In genomic region chr5:30202221-30202620, GRCm38 (mm10) we compare ENCODE assay signal across 25 mouse cellular contexts. TPM values are rescaled to one million over a fixed set of nuclear protein-coding genes. Genes with fewer than 3 reads are reported as not detected.
A peak's percentile ranks its signal among the peaks of the same experiment; 100 is the strongest.
DNase-seq lines count a peak whose midpoint lies in the region; ATAC-seq lines count a peak whose summit lies in the region.
"Had no signal": no experiment of that assay in that cellular context is flagged by ENCODE, and none has a peak within 500 bp of the region (broad histone marks: within the 10 kb centered on the region; RNA-seq: fewer than 3 reads in every experiment).

No protein-coding gene starts in this region.

- no peak overlapping the region for H3K4me3 ChIP-seq in forebrain, embryonic 11.5 days (ENCODE audit: low read depth, low read length)
- H3K4me3 ChIP-seq: forebrain, embryonic 10.5 days; heart, embryonic 10.5 days; heart, embryonic 13.5 days; hindbrain, embryonic 10.5 days; hindbrain, embryonic 13.5 days; intestine, embryonic 15.5 days had no signal

- no peaks in the 10 kb centered on the region for H3K36me3 ChIP-seq in forebrain, embryonic 11.5 days (ENCODE audit: control insufficient read depth, insufficient read depth, low read length)
- H3K36me3 ChIP-seq: forebrain, embryonic 10.5 days; heart, embryonic 10.5 days; heart, embryonic 13.5 days; hindbrain, embryonic 10.5 days; hindbrain, embryonic 13.5 days; intestine, embryonic 15.5 days had no signal

- no peak overlapping the region for H3K4me2 ChIP-seq in forebrain, embryonic 11.5 days (ENCODE audit: low read depth, low read length, severe bottlenecking)
- H3K4me2 ChIP-seq: heart, embryonic 13.5 days; hindbrain, embryonic 13.5 days; intestine, embryonic 15.5 days had no signal

- peak; percentile 29; the same call in 1 of the 2 replicates for ATAC-seq in megakaryocyte progenitor cell, adult 5-6 weeks (replicated peaks; ENCODE audit: poor library complexity)
- no peak for ATAC-seq in forebrain, embryonic 11.5 days (replicated peaks; ENCODE audit: low FRiP score)
- ATAC-seq: CD4-positive, CD25-positive, alpha-beta regulatory T cell, adult 4 months had no signal

- H3K9ac ChIP-seq in forebrain, embryonic 11.5 days (ENCODE audit: low read length), result no peak overlapping the region
- H3K9ac ChIP-seq: heart, embryonic 13.5 days; hindbrain, embryonic 13.5 days; intestine, embryonic 15.5 days had no signal

- WGBS in forebrain, embryonic 11.5 days, result 89% methylated on average over 7 of the region's 7 CpGs

- H3K4me1 ChIP-seq in forebrain, embryonic 11.5 days (replicated peaks; ENCODE audit: control insufficient read depth, insufficient read depth, low read length), result no peaks in the 10 kb centered on the region
- H3K4me1 ChIP-seq: hindbrain, embryonic 13.5 days had no signal

- no peaks in the 10 kb centered on the region for H3K9me3 ChIP-seq in forebrain, embryonic 11.5 days (ENCODE audit: control insufficient read depth, low read length)
- H3K9me3 ChIP-seq: forebrain, embryonic 10.5 days; heart, embryonic 10.5 days; heart, embryonic 13.5 days; hindbrain, embryonic 10.5 days; hindbrain, embryonic 13.5 days; intestine, embryonic 15.5 days had no signal

- no peak overlapping the region for H3K27ac ChIP-seq in forebrain, embryonic 11.5 days (ENCODE audit: low read depth, low read length)
- H3K27ac ChIP-seq: forebrain, embryonic 10.5 days; heart, embryonic 10.5 days; heart, embryonic 13.5 days; hindbrain, embryonic 10.5 days; hindbrain, embryonic 13.5 days; intestine, embryonic 15.5 days had no signal

- no peaks in the 10 kb centered on the region for H3K27me3 ChIP-seq in forebrain, embryonic 11.5 days (ENCODE audit: control insufficient read depth, insufficient read depth, low read length)
- H3K27me3 ChIP-seq: heart, embryonic 13.5 days; hindbrain, embryonic 13.5 days; intestine, embryonic 15.5 days had no signal

- peak; percentile 83 for DNase-seq in heart, adult 11 months
- no peak for DNase-seq in heart, postnatal 14 days
- DNase-seq in 416B (ENCODE audit: low read depth) (peak; percentile 56), MEL-GATA-1-ER (ENCODE audit: extremely low read depth, low read depth) (peak; percentile 36)
- no peak for DNase-seq in forebrain, embryonic 11.5 days (ENCODE audit: low spot score)
- no peak for DNase-seq in adrenal gland, postnatal 14 days
- no peak for DNase-seq in c-Kit-positive CD71-positive TER-119-positive erythroid progenitor cells, embryonic 14.5 days (ENCODE audit: low spot score)
- DNase-seq: adrenal gland, postnatal 25 days; gastrocnemius, postnatal 36 days; kidney, adult 11 months had no signal

- intact Hi-C loops in heart, postnatal 14 days (cut with DNase I), result no loop called here

RNA-seq across cellular contexts. Expression of gene Adgrf3, which starts 3.3 kb away (rescaled TPM):
- total RNA-seq in heart, postnatal 14 days (2021), result under 1 TPM; 0.14 to 0.29 TPM
- total RNA-seq in megakaryocyte progenitor cell, adult 5-6 weeks (2015), result 0.27 TPM in 1 of 2 replicates, not detected in the other
- not detected in 2 replicates for total RNA-seq in megakaryocyte progenitor cell, adult 5-6 weeks (2017)
- not detected in 2 replicates for polyA plus RNA-seq in forebrain, embryonic 11.5 days (2014; fragmentation: Nextera tagmentation; extraction: Ambion mirVana)
- 0.19 TPM in 1 of 2 replicates, not detected in the other for total RNA-seq in adrenal gland, postnatal 14 days (2021)
- total RNA-seq: adrenal gland, adult 2 months; adrenal gland, postnatal 25 days; gastrocnemius, adult 8-10 months; gastrocnemius, postnatal 36 days had no signal
- polyA plus RNA-seq: adrenal gland, adult 2 months; brain, embryonic 14.5 days; C2C12; CD4-positive, CD25-positive, alpha-beta regulatory T cell, adult 4 months; embryonic facial prominence, embryonic 11.5 days; forebrain, embryonic 10.5 days; forebrain, embryonic 14.5 days; hindbrain, embryonic 10.5 days; hindbrain, embryonic 13.5 days; hindbrain, embryonic 16.5 days had no signal

RNA-seq across cellular contexts. Expression of gene Selenoi, which starts 30.2 kb away (rescaled TPM):
- total RNA-seq in heart, postnatal 14 days (2021), result 10 to 100 TPM; 18.5 to 20.7 TPM
- 36.0 and 38.8 TPM in 2 replicates for total RNA-seq in megakaryocyte progenitor cell, adult 5-6 weeks (2015)
- total RNA-seq in megakaryocyte progenitor cell, adult 5-6 weeks (2017), result 47.5 and 67.4 TPM in 2 replicates
- polyA plus RNA-seq in forebrain, embryonic 11.5 days (2014; fragmentation: Nextera tagmentation; extraction: Ambion mirVana), result 22.7 and 24.1 TPM in 2 replicates
- 21.4 and 23.7 TPM in 2 replicates for total RNA-seq in adrenal gland, postnatal 14 days (2021)

RNA-seq across cellular contexts. Expression of gene Hadhb, which starts 47.2 kb away (rescaled TPM):
- total RNA-seq in heart, postnatal 14 days (2021), result 1,000 to 10,000 TPM; 1,750 to 1,828 TPM
- 61.8 and 69.7 TPM in 2 replicates for total RNA-seq in megakaryocyte progenitor cell, adult 5-6 weeks (2015)
- total RNA-seq in megakaryocyte progenitor cell, adult 5-6 weeks (2017), result 65.1 and 82.6 TPM in 2 replicates
- 105 and 108 TPM in 2 replicates for polyA plus RNA-seq in forebrain, embryonic 11.5 days (2014; fragmentation: Nextera tagmentation; extraction: Ambion mirVana)
- total RNA-seq in adrenal gland, postnatal 14 days (2021), result 1,392 and 1,422 TPM in 2 replicates

RNA-seq across cellular contexts. Expression of gene Hadha, which starts 47.3 kb away (rescaled TPM):
- 1,000 to 10,000 TPM; 1,294 to 1,315 TPM for total RNA-seq in heart, postnatal 14 days (2021)
- 49.5 and 54.4 TPM in 2 replicates for total RNA-seq in megakaryocyte progenitor cell, adult 5-6 weeks (2015)
- 133 and 148 TPM in 2 replicates for total RNA-seq in megakaryocyte progenitor cell, adult 5-6 weeks (2017)
- polyA plus RNA-seq in forebrain, embryonic 11.5 days (2014; fragmentation: Nextera tagmentation; extraction: Ambion mirVana), result 93.1 and 97.4 TPM in 2 replicates
- total RNA-seq in adrenal gland, postnatal 14 days (2021), result 813 and 814 TPM in 2 replicates

Comparison
In these comparisons a context has a peak if more than half of its experiments do, and no peak if none do; other contexts are left out.
1. DNase-seq: peak in heart, adult 11 months (single experiment), 416B (single experiment) and MEL-GATA-1-ER (single experiment); none in heart, postnatal 14 days (0 of 2), forebrain, embryonic 11.5 days (single experiment), adrenal gland, postnatal 14 days (single experiment) and c-Kit-positive CD71-positive TER-119-positive erythroid progenitor cells, embryonic 14.5 days (single experiment).
2. RNA of gene Hadhb, which starts 47.2 kb away (total RNA-seq): 1,750 to 1,828 TPM in heart, postnatal 14 days and 1,392 to 1,422 TPM in adrenal gland, postnatal 14 days; 61.8 to 82.6 TPM in megakaryocyte progenitor cell, adult 5-6 weeks; every median in the first group is over 10 times any median in the second.